Mouse (Mus musculus): ENCODE measurements around the gene Gm572.

GRCm38 (mm10) chr4:148667006-148667755 lies 24.1 kb downstream of the Gm572 start:
- TF ChIP-seq CTCF (IDR thresholded peaks at IDR 0.05; ENCODE audit: borderline replicate concordance, insufficient read depth, low read depth, low read length): no peak
- TF ChIP-seq POLR2A (IDR thresholded peaks at IDR 0.05; ENCODE audit: borderline replicate concordance, insufficient read depth, low read length): no peak
